Comparison of ENCODE assay signal across 25 mouse cellular contexts in the genomic region with DNA sequence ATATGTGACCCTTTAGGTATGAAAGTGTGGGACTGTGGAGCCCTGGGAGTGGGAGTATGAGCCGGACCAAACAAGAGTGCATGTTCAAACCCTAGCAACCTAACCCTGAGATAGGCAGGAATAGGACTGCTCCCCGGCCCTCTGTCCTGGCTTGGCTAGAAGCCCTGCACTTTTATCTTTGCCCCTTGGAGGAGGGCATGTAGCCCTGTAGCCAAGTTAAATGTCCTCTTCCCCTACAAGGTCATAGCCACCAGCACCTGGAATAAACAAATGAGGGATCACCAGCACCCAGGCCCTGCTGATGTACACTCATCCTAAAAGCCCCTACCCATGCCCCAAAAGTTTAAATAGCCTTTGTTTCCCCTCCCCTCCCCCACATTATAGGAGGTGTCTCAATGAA. TPM values are rescaled to one million over a fixed set of nuclear protein-coding genes. Genes with fewer than 3 reads are reported as not detected.
DNase-seq lines count a peak whose midpoint lies in the region; ATAC-seq and TF ChIP-seq lines count a peak whose summit lies in the region.
"Had no signal": no experiment of that assay in that cellular context is flagged by ENCODE, and none has a peak within 500 bp of the region (broad histone marks: within the 10 kb centered on the region; RNA-seq: fewer than 3 reads in every experiment).

No protein-coding gene starts in this region.

- WGBS in heart, embryonic 15.5 days = 36% methylated on average over 2 of the region's 2 CpGs
- WGBS in heart, embryonic 10.5 days = 65% methylated on average over 2 of the region's 2 CpGs
- 18% methylated on average over 2 of the region's 2 CpGs for WGBS in heart, postnatal 0 days
- WGBS in heart, embryonic 11.5 days (ENCODE audit: insufficient replicate concordance) = 59% methylated on average over 2 of the region's 2 CpGs
- 83% methylated on average over 2 of the region's 2 CpGs for WGBS in midbrain, embryonic 14.5 days
- WGBS in midbrain, embryonic 15.5 days = 83% methylated on average over 2 of the region's 2 CpGs

- no peaks in the 10 kb centered on the region for H3K9me3 ChIP-seq in heart, embryonic 15.5 days (replicated peaks)
- no peaks in the 10 kb centered on the region for H3K9me3 ChIP-seq in heart, embryonic 10.5 days
- no peaks in the 10 kb centered on the region for H3K9me3 ChIP-seq in heart, postnatal 0 days (replicated peaks; ENCODE audit: control insufficient read depth, low read length)
- H3K9me3 ChIP-seq in heart, embryonic 11.5 days (replicated peaks; ENCODE audit: control insufficient read depth, low read length) = no peaks in the 10 kb centered on the region
- no peaks in the 10 kb centered on the region for H3K9me3 ChIP-seq in midbrain, embryonic 14.5 days (ENCODE audit: control insufficient read depth, low read length)
- H3K9me3 ChIP-seq in midbrain, embryonic 15.5 days = no peaks in the 10 kb centered on the region
- H3K9me3 ChIP-seq: embryonic facial prominence, embryonic 13.5 days; embryonic facial prominence, embryonic 15.5 days; forebrain, embryonic 10.5 days; forebrain, embryonic 12.5 days had no signal

- no peaks in the 10 kb centered on the region for H3K36me3 ChIP-seq in heart, embryonic 15.5 days
- no peaks in the 10 kb centered on the region for H3K36me3 ChIP-seq in heart, embryonic 10.5 days
- H3K36me3 ChIP-seq in heart, postnatal 0 days (replicated peaks; ENCODE audit: control insufficient read depth, insufficient read depth, low read length) = no peaks in the 10 kb centered on the region
- no peaks in the 10 kb centered on the region for H3K36me3 ChIP-seq in heart, embryonic 11.5 days (ENCODE audit: control insufficient read depth, insufficient read depth, low read length)
- H3K36me3 ChIP-seq in midbrain, embryonic 14.5 days (ENCODE audit: control insufficient read depth, insufficient read depth, low read length) = no peaks in the 10 kb centered on the region
- H3K36me3 ChIP-seq in midbrain, embryonic 15.5 days (replicated peaks) = no peaks in the 10 kb centered on the region
- H3K36me3 ChIP-seq: embryonic facial prominence, embryonic 13.5 days; embryonic facial prominence, embryonic 15.5 days; forebrain, embryonic 10.5 days; forebrain, embryonic 12.5 days had no signal

- no peak for TF ChIP-seq EP300 in heart, postnatal 0 days (IDR thresholded peaks at IDR 0.05; ENCODE audit: low read depth)

- no peak overlapping the region for H3K9ac ChIP-seq in heart, embryonic 15.5 days
- no peak overlapping the region for H3K9ac ChIP-seq in heart, postnatal 0 days (replicated peaks; ENCODE audit: low read depth, low read length)
- no peak overlapping the region for H3K9ac ChIP-seq in heart, embryonic 11.5 days (ENCODE audit: low read depth, low read length)
- H3K9ac ChIP-seq in midbrain, embryonic 14.5 days (replicated peaks; ENCODE audit: low read length) = no peak overlapping the region
- no peak overlapping the region for H3K9ac ChIP-seq in midbrain, embryonic 15.5 days
- H3K9ac ChIP-seq: embryonic facial prominence, embryonic 13.5 days; embryonic facial prominence, embryonic 15.5 days; forebrain, embryonic 12.5 days had no signal

- no peak overlapping the region for H3K4me2 ChIP-seq in heart, embryonic 15.5 days
- H3K4me2 ChIP-seq in heart, postnatal 0 days (ENCODE audit: low read depth, low read length) = no peak overlapping the region
- H3K4me2 ChIP-seq in heart, embryonic 11.5 days = no peak overlapping the region
- no peak overlapping the region for H3K4me2 ChIP-seq in midbrain, embryonic 14.5 days (ENCODE audit: low read length)
- no peak overlapping the region for H3K4me2 ChIP-seq in midbrain, embryonic 15.5 days
- H3K4me2 ChIP-seq: embryonic facial prominence, embryonic 13.5 days; embryonic facial prominence, embryonic 15.5 days; forebrain, embryonic 12.5 days had no signal

- no peak overlapping the region for H3K4me3 ChIP-seq in heart, embryonic 15.5 days
- H3K4me3 ChIP-seq in heart, embryonic 10.5 days = no peak overlapping the region
- H3K4me3 ChIP-seq in heart, postnatal 0 days (ENCODE audit: low read depth, low read length) = no peak overlapping the region
- H3K4me3 ChIP-seq in heart, embryonic 11.5 days (ENCODE audit: low read depth, low read length) = no peak overlapping the region
- no peak overlapping the region for H3K4me3 ChIP-seq in midbrain, embryonic 14.5 days (replicated peaks; ENCODE audit: low read depth, low read length)
- no peak overlapping the region for H3K4me3 ChIP-seq in midbrain, embryonic 15.5 days
- H3K4me3 ChIP-seq: embryonic facial prominence, embryonic 13.5 days; embryonic facial prominence, embryonic 15.5 days; erythroblast, embryonic 14.5 days; forebrain, embryonic 10.5 days; forebrain, embryonic 12.5 days had no signal

- TF ChIP-seq CTCF in heart, postnatal 0 days (IDR thresholded peaks at IDR 0.05; ENCODE audit: low read depth) = no peak

- peak; percentile 43; the same call in 1 of the 2 replicates for ATAC-seq in heart, embryonic 15.5 days (replicated peaks; ENCODE audit: insufficient number of reproducible peaks, insufficient read depth, low FRiP score, low read depth)
- peak; percentile 63 for ATAC-seq in heart, postnatal 0 days (ENCODE audit: insufficient read depth, low read depth)
- ATAC-seq in heart, embryonic 11.5 days (replicated peaks; ENCODE audit: insufficient number of reproducible peaks, low FRiP score, low TSS enrichment) = no peak; the same call in 1 of the 2 replicates
- ATAC-seq in midbrain, embryonic 14.5 days (ENCODE audit: low FRiP score, low TSS enrichment) = 0 out of 2 replicates have a peak, but pooled peaks have one; percentile 34
- no peak for ATAC-seq in midbrain, embryonic 15.5 days (replicated peaks)
- ATAC-seq: forebrain, embryonic 14.5 days had no signal

- H3K27me3 ChIP-seq in heart, embryonic 15.5 days = no peaks in the 10 kb centered on the region
- no peaks in the 10 kb centered on the region for H3K27me3 ChIP-seq in heart, embryonic 10.5 days (ENCODE audit: insufficient read depth, poor library complexity, severe bottlenecking)
- H3K27me3 ChIP-seq in heart, postnatal 0 days (ENCODE audit: control insufficient read depth, insufficient read depth, low read length) = no peaks in the 10 kb centered on the region
- H3K27me3 ChIP-seq in heart, embryonic 11.5 days (ENCODE audit: control insufficient read depth, insufficient read depth, low read length) = no peaks in the 10 kb centered on the region
- no peaks in the 10 kb centered on the region for H3K27me3 ChIP-seq in midbrain, embryonic 14.5 days (ENCODE audit: control insufficient read depth, insufficient read depth, low read length)
- H3K27me3 ChIP-seq in midbrain, embryonic 15.5 days (replicated peaks) = no peaks in the 10 kb centered on the region
- H3K27me3 ChIP-seq: embryonic facial prominence, embryonic 13.5 days; embryonic facial prominence, embryonic 15.5 days; forebrain, embryonic 12.5 days had no signal

- H3K27ac ChIP-seq in heart, embryonic 15.5 days = peak overlapping the region; percentile 27
- H3K27ac ChIP-seq in heart, embryonic 10.5 days = no peak overlapping the region
- H3K27ac ChIP-seq in heart, postnatal 0 days (ENCODE audit: low read depth) = no peak overlapping the region
- H3K27ac ChIP-seq in heart, embryonic 11.5 days (ENCODE audit: low read depth, low read length) = no peak overlapping the region
- H3K27ac ChIP-seq in midbrain, embryonic 14.5 days (replicated peaks; ENCODE audit: low read depth, low read length) = no peak overlapping the region
- no peak overlapping the region for H3K27ac ChIP-seq in midbrain, embryonic 15.5 days
- H3K27ac ChIP-seq: embryonic facial prominence, embryonic 13.5 days; embryonic facial prominence, embryonic 15.5 days; forebrain, embryonic 10.5 days; forebrain, embryonic 12.5 days had no signal

- H3K4me1 ChIP-seq in heart, embryonic 15.5 days (replicated peaks) = peaks cover 4% of the 10 kb centered on the region; the same call in 1 of the 2 replicates
- H3K4me1 ChIP-seq in heart, embryonic 10.5 days = 0 out of 2 replicates have a peak, but pooled peaks cover 5% of the 10 kb centered on the region
- no peaks in the 10 kb centered on the region for H3K4me1 ChIP-seq in heart, postnatal 0 days (ENCODE audit: control insufficient read depth, insufficient read depth)
- H3K4me1 ChIP-seq in heart, embryonic 11.5 days (ENCODE audit: control insufficient read depth, insufficient read depth, low read length) = no peaks in the 10 kb centered on the region
- no peaks in the 10 kb centered on the region for H3K4me1 ChIP-seq in midbrain, embryonic 14.5 days (ENCODE audit: control insufficient read depth, insufficient read depth, low read length)
- H3K4me1 ChIP-seq in midbrain, embryonic 15.5 days = no peaks in the 10 kb centered on the region
- H3K4me1 ChIP-seq: embryonic facial prominence, embryonic 13.5 days; embryonic facial prominence, embryonic 15.5 days; forebrain, embryonic 10.5 days; forebrain, embryonic 12.5 days had no signal

- no peak for DNase-seq in heart, embryonic 10.5 days (ENCODE audit: low spot score)
- DNase-seq in heart, postnatal 0 days (ENCODE audit: low spot score) = peak; percentile 6
- DNase-seq in midbrain, embryonic 14.5 days = no peak
- DNase-seq: adrenal gland, adult 2 months; adrenal gland, postnatal 10 days; adrenal gland, postnatal 25 days; cerebellum, adult 11 months; cerebellum, adult 18-20 months; cerebellum, adult 8-10 months; cerebellum, adult 9-11 months; cerebellum, postnatal 14 days; cerebellum, postnatal 36 days; embryo, embryonic 11 days had no signal

RNA-seq across cellular contexts. Expression of gene Itgbl1, which starts 18.3 kb away (rescaled TPM):
- polyA plus RNA-seq in heart, embryonic 15.5 days (2015; fragmentation: Nextera tagmentation; extraction: Ambion mirVana) = 0.95 and 1.1 TPM in 2 replicates
- polyA plus RNA-seq in heart, embryonic 10.5 days (2016; fragmentation: Nextera tagmentation; extraction: Ambion mirVana) = 0.18 and 0.23 TPM in 2 replicates
- total RNA-seq in heart, postnatal 0 days (2014; rRNA removed; ENCODE audit: low replicate concordance) = 1.2 and 2.2 TPM in 2 replicates
- 1.2 TPM in 2 replicates for polyA plus RNA-seq in heart, postnatal 0 days (2015; fragmentation: Nextera tagmentation; extraction: Ambion mirVana)
- polyA plus RNA-seq in heart, embryonic 11.5 days (2014; fragmentation: Nextera tagmentation; extraction: Ambion mirVana) = 0.42 and 0.43 TPM in 2 replicates
- polyA plus RNA-seq in midbrain, embryonic 14.5 days (2014; fragmentation: Nextera tagmentation; extraction: Ambion mirVana) = 3.1 and 3.9 TPM in 2 replicates
- 3.8 and 4.1 TPM in 2 replicates for polyA plus RNA-seq in midbrain, embryonic 15.5 days (2015; fragmentation: Nextera tagmentation; extraction: Ambion mirVana)
- total RNA-seq: common myeloid progenitor, adult 5-6 weeks; MEL had no signal
- polyA plus RNA-seq: erythroblast, embryonic 14.5 days had no signal

RNA-seq across cellular contexts. Expression of gene Nalcn, which starts 51.1 kb away (rescaled TPM):
- 0.10 and 0.30 TPM in 2 replicates for polyA plus RNA-seq in heart, embryonic 15.5 days (2015; fragmentation: Nextera tagmentation; extraction: Ambion mirVana)
- polyA plus RNA-seq in heart, embryonic 10.5 days (2016; fragmentation: Nextera tagmentation; extraction: Ambion mirVana) = not detected in 2 replicates
- 0.39 and 0.46 TPM in 2 replicates for total RNA-seq in heart, postnatal 0 days (2014; rRNA removed; ENCODE audit: low replicate concordance)
- polyA plus RNA-seq in heart, postnatal 0 days (2015; fragmentation: Nextera tagmentation; extraction: Ambion mirVana) = 0.01 TPM in 2 replicates
- polyA plus RNA-seq in heart, embryonic 11.5 days (2014; fragmentation: Nextera tagmentation; extraction: Ambion mirVana) = 0.09 and 0.11 TPM in 2 replicates
- 12.5 and 14.9 TPM in 2 replicates for polyA plus RNA-seq in midbrain, embryonic 14.5 days (2014; fragmentation: Nextera tagmentation; extraction: Ambion mirVana)
- 13.6 and 16.3 TPM in 2 replicates for polyA plus RNA-seq in midbrain, embryonic 15.5 days (2015; fragmentation: Nextera tagmentation; extraction: Ambion mirVana)
- total RNA-seq: common myeloid progenitor, adult 5-6 weeks; MEL had no signal
- polyA plus RNA-seq: C2C12; erythroblast, embryonic 14.5 days had no signal

Comparison
In these comparisons a context has a peak if more than half of its experiments do, and no peak if none do; other contexts are left out.
1. ATAC-seq: peak in heart, embryonic 15.5 days (single experiment), heart, postnatal 0 days (single experiment) and midbrain, embryonic 14.5 days (single experiment); none in heart, embryonic 11.5 days (single experiment) and midbrain, embryonic 15.5 days (single experiment).
2. RNA of gene Nalcn, which starts 51.1 kb away (polyA plus RNA-seq): 13.6 to 16.3 TPM in midbrain, embryonic 15.5 days and 12.5 to 14.9 TPM in midbrain, embryonic 14.5 days; 0.10 to 0.30 TPM in heart, embryonic 15.5 days, 0.09 to 0.11 TPM in heart, embryonic 11.5 days, 0.01 TPM in heart, postnatal 0 days and not detected in heart, embryonic 10.5 days; every median in the first group is over 10 times any median in the second.